Mouse (Mus musculus): Measurements from ENCODE around the gene Gm28635. TPM values are rescaled to one million over a fixed set of nuclear protein-coding genes. Genes with fewer than 3 reads are reported as not detected.
"Not testable (repeated sequence)": the region's sequence is repeated elsewhere in the genome, so short reads cannot be mapped to it uniquely, and the experiment has no call there.

Gene Gm28635
- total RNA-seq, 2 experiments from 2014 or later = 0.08 to 0.76 TPM

GRCm38 (mm10) chr2:84688080-84688844 is 10.4 kb upstream of the Gm28635 start:
- DNase-seq (ENCODE audit: low spot score in 2 of 2) = no peak

- no peak for DNase-seq (ENCODE audit: low spot score in 2 of 2)
Observed at GRCm38 (mm10) chr2:84682605-84683183, 4.9 kb upstream of the Gm28635 start.

GRCm38 (mm10) chr2:84679016-84679415 is 1.2 kb upstream of the Gm28635 start, which contains the start of gene Tmx2:
Gene Tmx2 (minus strand): TSS chr2:84679140.
- DNase-seq (ENCODE audit: low spot score in 2 of 2) = no peak

GRCm38 (mm10) chr2:84677270-84677967 is 422 bp downstream of the Gm28635 start:
- DNase-seq (ENCODE audit: low spot score in 2 of 2) = no peak

GRCm38 (mm10) chr2:84671535-84671934 is 6.3 kb downstream of the Gm28635 start:
- DNase-seq (ENCODE audit: low spot score in 2 of 2) = not testable (repeated sequence)

GRCm38 (mm10) chr2:84670569-84670933 is 7.3 kb downstream of the Gm28635 start, which contains the start of gene Selenoh:
Gene Selenoh (minus strand): TSS chr2:84670770.
- peak; percentile 72 to 84 for DNase-seq (ENCODE audit: low spot score in 2 of 2)

GRCm38 (mm10) chr2:84669828-84670568 is 7.8 kb downstream of the Gm28635 start:
- peak in 1 of 2 experiments; percentile 33 for DNase-seq (ENCODE audit: low spot score in 2 of 2)

GRCm38 (mm10) chr2:84666081-84666480 is 11.8 kb downstream of the Gm28635 start:
- no peak for DNase-seq (ENCODE audit: low spot score in 2 of 2)

- peak in 1 of 2 experiments; percentile 25 for DNase-seq (ENCODE audit: low spot score in 2 of 2)
Observed at GRCm38 (mm10) chr2:84662866-84663265, 15.0 kb downstream of the Gm28635 start.

- no peak for DNase-seq (ENCODE audit: low spot score in 2 of 2)
Observed at GRCm38 (mm10) chr2:84660253-84660652, 17.6 kb downstream of the Gm28635 start.

- DNase-seq (ENCODE audit: low spot score in 2 of 2) = no peak
Observed at GRCm38 (mm10) chr2:84658806-84659205, 19.0 kb downstream of the Gm28635 start, which contains the start of gene Btbd18. Gene Btbd18 (plus strand): TSS chr2:84659079.

GRCm38 (mm10) chr2:84655864-84656263 is 22.0 kb downstream of the Gm28635 start:
- no peak for DNase-seq (ENCODE audit: low spot score in 2 of 2)

- DNase-seq (ENCODE audit: low spot score in 2 of 2) = no peak
Observed at GRCm38 (mm10) chr2:84653354-84653753, 24.5 kb downstream of the Gm28635 start.

- DNase-seq (ENCODE audit: low spot score in 2 of 2) = peak; percentile 65 to 78
Observed at GRCm38 (mm10) chr2:84650464-84651195, 27.2 kb downstream of the Gm28635 start, which contains the start of gene Ctnnd1. Gene Ctnnd1 (minus strand): TSS chr2:84650765.

GRCm38 (mm10) chr2:84649674-84650073 is 28.2 kb downstream of the Gm28635 start:
- DNase-seq (ENCODE audit: low spot score in 2 of 2) = no peak

- DNase-seq (ENCODE audit: low spot score in 2 of 2) = no peak
Observed at GRCm38 (mm10) chr2:84648369-84648768, 29.5 kb downstream of the Gm28635 start.

- no peak for DNase-seq (ENCODE audit: low spot score in 2 of 2)
Observed at GRCm38 (mm10) chr2:84647051-84647568, 30.7 kb downstream of the Gm28635 start.

GRCm38 (mm10) chr2:84646138-84646537 is 31.7 kb downstream of the Gm28635 start:
- no peak for DNase-seq (ENCODE audit: low spot score in 2 of 2)

GRCm38 (mm10) chr2:84640833-84641232 is 37.0 kb downstream of the Gm28635 start:
- no peak for DNase-seq (ENCODE audit: low spot score in 2 of 2)
